Mouse (Mus musculus) liver, adult (tissue): Measurements from ENCODE around the gene Tssk2.

Source experiments
- GATA4 ChIP-seq: IDR thresholded peaks from 2 replicates; pipeline ENCODE4 v1.6.1; 2014; ENCODE audit warnings: mild to moderate bottlenecking, low read length; ENCODE audit not compliant: insufficient replicate concordance

Tssk2 gene

DNA sequence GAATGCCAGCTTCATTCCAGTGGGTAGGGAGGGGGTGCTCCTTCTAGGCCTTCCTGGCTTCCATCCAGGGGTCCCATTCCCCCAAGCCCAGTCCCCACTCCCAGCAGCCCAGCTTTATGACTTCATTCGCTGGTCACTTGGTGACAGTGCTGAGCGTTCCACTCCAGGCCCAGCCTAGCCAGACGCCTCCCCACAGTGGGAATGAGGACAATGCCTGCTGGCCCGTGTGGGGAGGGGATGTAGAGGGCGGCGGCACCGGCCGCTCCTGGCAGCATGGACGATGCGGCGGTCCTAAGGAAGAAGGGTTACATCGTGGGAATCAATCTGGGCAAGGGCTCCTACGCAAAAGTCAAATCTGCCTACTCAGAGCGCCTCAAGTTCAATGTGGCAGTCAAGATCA, at the start of gene Tssk2, which contains the start of gene Dgcr2:
Gene Tssk2, plus strand, starts transcription at position 176 of the 400 bp plus-strand sequence.
Gene Dgcr2, minus strand, starts transcription at position 101 of the 400 bp plus-strand sequence.
- TF ChIP-seq GATA4, result no peak

DNA sequence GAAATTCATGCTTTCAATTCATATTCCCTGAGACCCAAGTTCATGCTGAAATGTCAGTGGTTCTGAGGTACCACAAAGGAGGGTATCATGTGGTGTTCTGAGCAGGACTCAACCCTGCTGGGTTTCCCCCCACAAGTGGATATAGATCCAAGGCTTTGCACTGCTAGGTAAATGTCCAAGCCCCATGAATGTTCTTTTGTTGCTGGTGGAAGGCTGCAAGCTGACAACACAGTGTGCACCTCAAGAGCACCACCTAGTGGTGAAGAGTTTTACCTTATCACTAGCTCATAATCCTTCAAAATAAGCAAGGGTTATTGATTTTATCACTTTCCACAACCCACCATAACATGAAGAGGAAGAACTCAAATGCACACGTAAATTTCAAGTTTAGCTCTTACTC, 49.5 kb upstream of the Tssk2 start:
- no peak for TF ChIP-seq GATA4

DNA sequence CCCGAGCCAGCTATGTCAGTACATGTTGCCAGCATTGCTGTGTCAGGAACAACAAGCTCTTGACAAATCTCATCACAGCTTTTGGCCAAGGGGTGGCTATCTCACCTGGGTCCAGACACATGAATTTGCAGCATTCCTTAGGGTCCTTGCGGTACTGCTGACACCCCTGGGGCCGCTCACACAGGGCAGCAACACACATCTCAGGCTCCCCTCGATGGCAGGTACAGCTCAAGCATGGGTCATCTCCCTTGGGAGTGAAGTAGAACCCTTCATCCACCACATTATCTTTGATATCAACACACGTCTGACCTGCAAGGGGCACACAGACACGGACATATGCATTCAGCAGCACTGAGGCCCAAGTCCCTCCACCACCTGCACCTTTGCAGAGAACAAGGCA, 49.0 kb upstream of the Tssk2 start:
- no peak for TF ChIP-seq GATA4

DNA sequence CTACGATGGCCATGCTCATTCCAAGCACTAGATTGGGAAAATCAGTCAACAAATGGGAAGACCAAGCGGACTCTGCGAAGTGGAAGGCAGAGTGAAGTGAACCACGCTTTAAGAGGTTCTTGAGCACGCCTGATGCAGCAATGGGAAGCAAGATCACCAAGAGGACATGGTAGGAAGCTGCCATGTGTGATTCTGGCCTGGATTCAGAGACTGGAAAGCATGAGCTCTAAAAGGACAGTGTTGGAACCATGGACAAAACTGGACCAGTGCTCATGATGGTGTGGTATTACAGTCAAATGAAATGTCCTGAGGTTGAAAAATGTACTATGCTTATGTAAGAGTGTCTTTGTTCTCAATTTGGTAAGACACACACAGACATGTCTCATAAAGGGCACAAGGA, 47.1 kb upstream of the Tssk2 start:
- TF ChIP-seq GATA4, result no peak

DNA sequence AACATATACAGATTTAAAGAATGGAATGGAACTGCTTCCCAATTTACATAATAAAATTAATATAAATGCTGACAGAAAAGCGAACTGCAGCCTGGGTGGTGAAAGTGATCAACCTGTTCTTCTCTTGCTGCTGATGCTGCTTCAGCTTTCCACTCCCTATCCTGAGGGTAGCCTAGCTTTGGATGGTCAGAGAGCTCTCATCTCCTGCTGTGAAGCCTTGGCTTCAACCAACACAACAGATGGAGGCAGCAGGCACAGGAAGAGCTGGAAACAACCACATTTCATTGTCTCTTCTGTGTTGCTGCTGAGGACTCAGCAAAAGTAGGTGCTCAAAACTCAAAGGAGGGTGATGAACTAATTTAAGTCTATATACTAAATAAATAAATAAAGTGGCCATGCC, 46.6 kb upstream of the Tssk2 start:
- no peak for TF ChIP-seq GATA4

DNA sequence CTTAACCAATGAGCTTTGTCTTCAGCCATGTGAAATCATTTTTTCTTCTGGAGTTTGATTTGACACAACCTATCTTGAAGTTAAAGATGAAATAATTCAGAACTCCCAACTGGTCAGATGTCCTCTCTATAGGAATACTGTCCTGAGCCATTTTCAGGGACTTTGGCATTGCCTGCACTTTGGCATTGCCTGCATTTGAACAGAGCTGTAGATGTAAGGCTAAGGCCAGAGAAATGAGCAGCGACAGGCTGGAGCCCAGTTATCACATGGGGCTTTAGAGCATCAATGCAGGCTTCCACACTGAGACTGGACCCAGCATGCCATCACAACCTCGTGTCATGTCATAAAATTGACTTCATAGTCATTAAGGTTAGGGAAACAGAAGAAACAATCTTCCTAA, 45.2 kb upstream of the Tssk2 start:
- TF ChIP-seq GATA4, result no peak

DNA sequence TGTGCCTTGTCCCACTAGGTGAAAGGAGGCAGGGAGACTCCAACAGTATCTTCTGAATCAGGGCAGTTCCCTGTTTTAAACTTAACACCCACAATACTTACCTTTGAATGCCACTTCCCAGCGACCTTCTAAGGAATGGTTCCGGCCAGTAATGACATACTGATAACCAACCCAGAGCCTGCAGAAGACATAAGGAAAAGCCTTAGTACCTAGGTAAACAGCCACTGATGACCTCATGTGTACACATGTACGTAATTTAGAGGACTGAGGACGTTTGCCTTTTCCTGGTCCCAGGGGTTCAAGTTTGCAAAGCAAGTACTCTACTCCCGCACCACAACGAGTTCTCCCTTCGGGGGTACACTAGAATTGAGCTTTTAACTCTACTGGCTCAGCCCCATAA, 41.3 kb upstream of the Tssk2 start:
- TF ChIP-seq GATA4, result no peak

DNA sequence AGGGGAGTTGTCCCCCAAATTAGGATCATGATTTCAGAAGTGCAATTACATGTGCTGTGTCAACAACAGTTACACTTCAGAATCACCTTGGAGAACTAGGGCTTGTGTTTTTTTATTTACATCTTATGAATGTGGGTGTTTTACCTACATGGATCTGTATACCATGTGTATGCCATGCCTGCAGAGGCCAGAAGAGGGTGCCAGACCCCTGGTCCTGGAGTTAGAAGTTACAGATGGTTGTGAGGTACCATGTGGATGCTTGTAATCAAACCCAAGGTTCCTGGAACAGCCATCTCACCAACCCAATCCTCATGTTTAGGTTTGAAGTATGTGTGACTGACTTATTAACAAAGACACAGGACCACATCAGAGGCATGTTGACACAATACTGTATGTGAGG, 39.8 kb upstream of the Tssk2 start:
- no peak for TF ChIP-seq GATA4

DNA sequence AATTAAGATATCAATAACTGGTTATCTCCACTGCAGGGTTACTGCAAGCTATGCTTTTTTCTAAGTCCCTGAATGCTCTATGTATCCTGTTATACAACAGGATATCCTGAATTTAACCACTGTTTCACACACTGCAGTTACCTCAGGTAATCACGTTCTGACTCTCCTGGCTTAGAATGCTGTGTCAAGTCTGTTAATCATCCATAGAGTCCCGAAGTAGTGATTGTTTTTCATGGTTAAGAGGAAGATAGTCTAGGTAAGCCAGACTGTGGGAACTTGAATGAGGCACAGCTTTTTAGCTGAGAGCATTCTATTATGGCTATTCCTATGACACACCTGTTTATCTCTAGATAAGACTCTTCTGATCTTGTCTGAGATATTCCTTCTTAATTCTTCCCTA, 33.1 kb upstream of the Tssk2 start:
- TF ChIP-seq GATA4, result no peak

DNA sequence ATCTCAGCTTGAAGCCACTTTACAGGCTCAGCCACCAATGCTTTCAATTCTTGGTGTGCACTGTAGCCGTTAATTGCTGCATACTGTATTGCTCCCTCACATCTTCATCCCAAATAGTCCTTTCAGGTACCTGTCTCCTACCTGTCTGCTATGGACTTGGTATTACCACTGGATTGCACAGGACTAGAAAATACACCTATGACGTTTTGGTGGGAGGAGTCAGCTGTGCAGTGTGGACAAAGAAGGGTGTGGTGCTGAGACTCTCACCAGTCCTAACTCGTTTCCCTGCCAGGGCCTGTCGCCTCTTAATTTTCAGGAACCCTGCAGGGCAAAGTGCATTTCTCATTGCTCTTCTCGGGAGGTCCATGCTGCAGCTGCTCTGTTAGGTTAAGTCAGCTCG, 32.7 kb upstream of the Tssk2 start:
- TF ChIP-seq GATA4, result no peak

DNA sequence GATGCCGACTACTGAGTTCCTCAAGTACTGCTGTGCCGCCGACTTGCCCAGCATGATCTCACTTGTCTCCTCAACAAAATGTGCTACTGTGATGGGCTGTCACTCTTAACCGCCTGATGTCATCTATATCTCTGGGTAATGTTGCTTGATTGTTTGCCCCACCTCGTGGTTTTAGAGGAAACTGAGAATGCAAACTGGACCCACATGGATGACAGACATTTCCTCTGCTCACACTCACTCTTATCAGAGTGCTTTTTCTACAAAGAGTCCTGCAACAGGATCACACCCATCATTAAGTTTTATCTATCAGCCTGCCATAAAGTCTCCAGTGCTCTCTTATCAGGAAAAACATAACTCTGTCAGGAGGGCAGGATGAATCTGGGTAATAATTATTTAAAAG, 27.2 kb upstream of the Tssk2 start:
- TF ChIP-seq GATA4, result no peak

DNA sequence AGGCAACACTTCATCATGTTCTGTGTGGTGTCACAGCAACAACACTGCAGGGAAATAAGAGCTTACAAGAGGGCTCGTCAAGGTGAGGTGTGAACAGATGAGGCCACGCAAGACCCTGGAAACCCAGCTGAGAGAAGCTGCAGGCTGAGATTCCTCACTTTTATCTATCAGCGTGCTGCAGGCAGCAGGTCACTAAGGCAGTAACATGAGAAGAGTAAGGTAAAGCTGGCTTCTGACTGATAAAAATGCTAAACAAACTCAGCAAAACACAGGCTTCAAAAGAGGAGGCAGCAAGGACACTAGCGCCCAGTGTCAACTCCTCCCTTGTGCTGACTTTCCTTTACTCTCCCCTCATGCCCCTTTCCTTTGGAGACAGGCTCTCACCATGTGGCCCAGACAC, 25.4 kb upstream of the Tssk2 start:
- no peak for TF ChIP-seq GATA4

DNA sequence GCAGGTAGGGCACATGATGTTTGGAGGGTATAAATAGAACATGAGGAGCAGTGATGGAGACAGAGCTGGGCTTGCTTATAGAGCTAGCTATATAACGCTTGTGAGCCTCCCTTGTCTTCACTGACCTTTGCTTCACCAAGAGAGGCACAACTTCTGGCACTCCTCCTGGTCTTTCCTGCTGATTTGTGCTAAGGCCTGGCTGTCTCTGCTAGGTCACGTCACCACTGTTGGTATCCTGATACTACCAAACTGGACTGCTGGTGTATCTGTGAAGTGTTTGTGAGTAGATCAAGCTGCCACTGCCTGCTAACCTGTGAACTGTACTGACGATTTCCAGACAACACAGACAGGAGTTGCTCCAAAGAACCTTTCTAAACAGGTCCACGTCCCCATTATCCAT, 23.3 kb upstream of the Tssk2 start:
- TF ChIP-seq GATA4, result no peak

DNA sequence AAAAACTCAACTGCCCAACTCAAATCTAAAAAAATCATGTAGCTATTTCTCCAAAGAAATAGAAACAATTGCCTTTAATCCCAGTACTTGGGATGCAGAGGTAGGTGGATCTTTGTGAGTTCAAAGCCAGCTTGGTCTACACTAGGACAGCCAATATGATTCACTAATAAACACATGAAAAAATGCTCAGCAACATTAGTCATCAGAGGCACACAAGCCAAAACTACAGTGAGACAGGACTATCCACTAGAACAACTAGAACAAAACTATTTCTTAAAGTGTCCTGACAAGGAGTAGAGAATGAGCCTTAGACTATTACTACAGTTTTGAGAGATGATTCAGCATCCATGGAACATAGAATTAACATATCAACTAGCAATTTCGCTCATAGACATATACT, 22.3 kb upstream of the Tssk2 start:
- TF ChIP-seq GATA4, result no peak

DNA sequence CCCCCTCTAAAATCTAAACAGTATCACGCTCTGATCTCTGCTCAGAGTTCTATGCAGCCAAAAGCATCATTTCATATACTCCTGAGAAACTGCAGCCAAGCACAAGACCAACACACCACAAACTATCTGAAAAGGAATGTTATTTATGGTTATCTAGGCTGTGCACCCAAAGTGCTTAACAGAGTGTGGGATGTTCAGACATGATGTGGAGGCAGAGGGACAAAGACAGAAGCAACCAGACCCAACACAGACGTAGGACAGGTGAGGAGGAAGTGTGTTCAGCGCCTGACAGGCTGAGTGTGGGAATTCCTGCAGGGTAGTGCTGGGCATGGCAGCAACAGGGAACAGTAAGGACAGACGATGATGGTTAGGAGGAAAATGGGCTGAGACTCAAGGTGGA, 18.9 kb upstream of the Tssk2 start:
- no peak for TF ChIP-seq GATA4

DNA sequence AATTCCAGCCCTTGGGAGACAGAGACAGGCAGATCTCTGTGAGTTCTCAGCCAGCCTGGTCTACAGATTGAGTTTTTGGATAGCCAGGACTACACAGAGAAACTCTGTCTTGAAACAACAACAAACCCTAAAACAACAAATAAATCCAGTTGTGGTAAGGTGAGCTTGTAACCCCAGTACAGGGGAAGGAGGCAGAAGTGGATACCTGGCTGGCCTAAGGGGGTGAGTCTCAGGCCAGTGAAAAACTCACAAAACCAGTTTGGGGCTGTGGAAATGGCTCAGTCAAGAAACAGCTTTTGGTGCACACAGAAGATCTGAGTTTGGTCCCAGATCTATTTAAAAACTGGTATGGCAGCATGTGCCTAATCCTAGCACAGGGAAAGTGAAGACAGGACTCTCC, 16.2 kb upstream of the Tssk2 start:
- TF ChIP-seq GATA4, result no peak

DNA sequence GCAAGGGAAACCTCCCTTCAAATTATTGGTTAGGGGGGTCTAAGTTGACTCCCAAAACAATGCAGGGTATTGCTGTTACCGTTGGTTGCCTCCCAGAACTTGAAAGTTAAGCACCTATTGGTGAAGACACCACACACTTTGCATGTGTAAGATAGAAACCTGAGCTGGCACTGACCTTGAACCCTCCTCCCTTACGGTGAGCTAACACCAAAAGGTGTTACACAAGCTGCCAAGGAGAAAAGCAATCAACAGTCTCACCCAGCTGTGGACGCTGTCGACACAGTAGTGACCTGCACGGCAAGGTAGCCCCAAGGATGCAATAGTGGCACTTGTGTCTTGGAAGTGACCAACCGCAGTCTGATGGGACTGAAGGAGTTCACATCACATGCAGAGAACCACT, 14.3 kb upstream of the Tssk2 start:
- TF ChIP-seq GATA4, result no peak

DNA sequence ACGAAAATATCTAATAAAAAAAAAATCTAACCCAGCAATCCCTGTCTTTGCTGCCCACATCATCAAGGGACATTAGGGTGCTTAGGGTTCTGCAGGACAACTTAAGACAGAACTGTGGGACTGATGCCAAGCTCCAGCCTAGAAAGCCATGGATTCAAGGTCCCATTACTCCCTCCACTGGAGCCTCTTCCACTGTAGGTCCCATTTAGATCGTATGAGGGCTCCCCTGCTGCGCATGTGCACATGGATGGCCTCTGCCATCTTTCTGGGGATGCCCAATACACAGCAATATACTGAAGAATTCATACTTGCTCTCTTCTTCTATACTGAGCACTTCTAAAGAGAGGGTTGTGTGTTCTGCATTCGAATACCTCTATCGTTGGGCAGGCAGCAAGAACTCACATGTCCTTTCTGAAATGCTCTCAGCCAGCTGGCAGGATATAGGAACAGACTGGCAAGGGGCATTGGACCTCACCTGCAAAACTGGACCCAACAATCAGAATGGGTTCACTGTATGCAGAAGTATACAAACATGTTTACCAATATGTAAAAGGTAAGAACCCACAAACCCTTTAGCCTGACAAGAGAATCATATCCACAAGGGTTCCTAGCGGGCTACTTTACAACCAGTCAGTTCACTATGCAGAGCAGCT, 8.6 kb upstream of the Tssk2 start:
- no peak for TF ChIP-seq GATA4

DNA sequence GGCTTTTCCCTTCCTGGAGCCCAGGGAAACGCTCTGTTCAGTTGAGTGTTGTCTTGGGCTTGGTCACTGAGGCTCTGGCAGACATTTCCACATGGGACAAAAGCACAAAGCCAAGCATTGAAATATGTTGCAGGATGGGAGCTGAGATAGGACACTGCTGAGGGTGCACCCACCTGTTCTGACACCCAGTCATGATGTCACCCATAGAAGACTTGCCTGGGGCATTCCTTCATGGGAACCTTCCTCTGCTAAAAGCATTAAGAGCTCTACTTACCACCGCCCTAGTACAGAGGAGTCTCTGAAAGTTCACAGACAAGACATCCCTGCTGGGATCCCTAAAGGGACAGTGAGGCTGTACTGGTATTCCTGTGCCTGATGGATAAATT, 8.1 kb upstream of the Tssk2 start:
- no peak for TF ChIP-seq GATA4
